Mouse (Mus musculus): Measurements from ENCODE around the gene Ccdc115.

DNA sequence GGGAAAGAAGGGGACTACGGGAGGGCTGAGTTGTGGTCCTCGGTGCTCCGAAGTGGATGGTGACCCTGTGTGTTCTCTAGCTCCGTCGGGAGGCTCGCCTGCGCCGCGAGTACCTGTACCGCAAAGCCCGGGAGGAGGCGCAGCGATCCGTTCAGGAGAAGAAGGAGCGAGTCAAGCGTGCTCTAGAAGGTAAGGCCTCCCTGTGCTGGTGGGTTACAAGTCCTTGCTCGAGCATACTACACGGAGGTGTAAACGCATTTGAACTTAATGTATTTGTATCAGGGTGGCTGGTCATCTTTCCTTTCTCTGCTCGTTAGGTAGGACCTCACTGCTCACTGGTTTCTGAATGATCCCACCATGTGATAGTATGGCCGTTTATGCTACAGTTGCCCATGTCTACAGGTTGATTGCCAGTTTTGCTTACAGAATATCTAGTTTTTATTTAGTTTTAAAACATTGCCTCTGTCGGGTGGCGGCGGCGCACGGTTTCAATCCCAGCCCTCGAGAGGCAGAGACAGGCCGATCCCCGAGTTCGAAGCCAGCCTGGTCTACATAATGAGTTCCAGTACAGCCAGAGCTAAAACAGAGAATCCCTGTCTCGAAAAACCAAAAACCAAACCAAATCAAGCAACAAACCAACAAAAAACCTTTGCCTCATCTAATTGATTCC lies 624 bp upstream of the Ccdc115 start:
- TF ChIP-seq POLR2A (IDR thresholded peaks at IDR 0.05; ENCODE audit: borderline replicate concordance, extremely low read depth, insufficient read depth, insufficient read length, poor library complexity, severe bottlenecking) = no peak
- TF ChIP-seq CTCF (IDR thresholded peaks at IDR 0.05; ENCODE audit: borderline replicate concordance, extremely low read depth, insufficient read depth, insufficient read length) = 0 out of 2 replicates have a peak, but pooled peaks have one; percentile 7

Measured in brain, embryonic 14.5 days (tissue).